Mouse (Mus musculus) kidney, adult 2 months (tissue): ENCODE data around the gene Atxn1.

Experiments
- CTCF ChIP-seq: fragments of 200-500 bp; conservative IDR thresholded peaks from 2 replicates; pipeline ENCODE4 v1.5.1; 2011; ENCODE audit warnings: low read depth, mild to moderate bottlenecking, control low read depth, low read length, moderate library complexity, mixed read lengths; ENCODE audit not compliant: insufficient read depth, insufficient read length
- POLR2A ChIP-seq: fragments of 200-500 bp; IDR thresholded peaks from one replicate; pipeline ENCODE4 v1.6.1; 2011; ENCODE audit warnings: low read depth, low read length, control low read depth

DNA sequence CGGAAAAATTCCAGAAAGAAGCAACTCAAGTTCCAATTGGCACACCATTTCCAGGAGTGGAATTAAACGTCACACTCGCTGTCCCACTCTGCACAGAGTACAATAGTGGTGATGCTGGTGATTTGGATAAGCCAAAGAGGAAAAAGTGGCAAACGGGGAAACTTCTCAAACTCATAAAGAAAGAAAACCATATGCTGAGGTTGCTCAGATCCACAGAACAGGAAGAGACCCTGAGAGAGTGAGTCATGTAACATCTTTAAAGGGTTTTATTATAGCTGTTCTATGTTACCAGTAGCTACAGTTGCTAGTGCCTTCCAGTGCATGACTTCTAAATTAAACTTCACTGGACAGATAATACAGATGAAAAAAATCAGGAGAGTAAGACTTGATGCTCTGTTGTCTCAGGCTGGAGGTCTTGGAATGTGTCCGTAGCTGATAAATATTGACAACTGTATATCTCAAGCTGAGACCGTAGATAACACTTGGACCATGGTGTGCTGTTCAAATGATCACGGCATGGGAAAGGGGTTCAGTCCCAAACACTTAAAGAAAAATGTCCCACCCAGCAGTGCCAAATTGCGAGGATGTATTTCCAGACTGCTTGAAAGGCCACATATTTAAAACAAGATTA is 98.1 kb downstream of the Atxn1 start:
- no peak for TF ChIP-seq CTCF
- TF ChIP-seq POLR2A = no peak
